Mouse (Mus musculus): Measurements from ENCODE around the gene Rbm7. TPM values are rescaled to one million over a fixed set of nuclear protein-coding genes. Genes with fewer than 3 reads are reported as not detected.

The Rbm7 gene
- 35.4 and 37.6 TPM in 2 replicates for polyA plus RNA-seq (2012)

GRCm38 (mm10) chr9:48494817-48495547 lies at the start of gene Rbm7, which contains the start of gene Gm5617:
Gene Rbm7 (minus strand): TSS chr9:48495299.
Gene Gm5617 (plus strand): TSS chr9:48495442.

GRCm38 (mm10) chr9:48480411-48481213 lies 14.5 kb downstream of the Rbm7 start, which contains the start of gene Rexo2:
Gene Rexo2 (minus strand): TSS chr9:48480623.

Other genes with a start within 250 kb of the Rbm7 start
- 2.1 and 2.8 TPM in 2 replicates for gene Nxpe2, start 141.8 kb downstream of the Rbm7 start, polyA plus RNA-seq (2012)
- 123 and 169 TPM in 2 replicates for gene Rexo2, start 14.7 kb downstream of the Rbm7 start, polyA plus RNA-seq (2012)
- gene Gm5617, start 143 bp upstream of the Rbm7 start, polyA plus RNA-seq (2012) = 22.8 and 28.9 TPM in 2 replicates
- gene Nnmt, start 109.9 kb upstream of the Rbm7 start, polyA plus RNA-seq (2012) = 0.14 TPM in 1 of 2 replicates, not detected in the other

All from megakaryocyte-erythroid progenitor cell, adult 5 weeks (primary cell).